Mouse (Mus musculus) CH12.LX (cell line): ENCODE measurements at regions not wholly inside any gene's neighbourhood (a gene's known extent, or its start where the extent isn't known, plus 50 kb on each side); places are given as distances from the start of the nearest gene placed in this dataset.

ENCODE experiments used
- DNase-seq: peaks from one replicate; pipeline ENCODE4 v3.0.0-alpha.2; 2013; ENCODE audit errors: extremely low read depth
- H3K27ac ChIP-seq: 2 replicates; pipeline ENCODE4 v1.5.1; 2012; ENCODE audit warnings: low read depth, mild to moderate bottlenecking, control low read depth, moderate library complexity; ENCODE audit not compliant: insufficient read depth
- H3K27me3 ChIP-seq: replicated peaks from 2 replicates; pipeline ENCODE3; 2012; ENCODE audit warnings: inconsistent platforms
- H3K36me3 ChIP-seq, 2 experiments: replicated peaks in 1 of 2; 2 replicates each; pipeline versions ENCODE3 to v1.6.1; 2012; ENCODE audit warnings: inconsistent platforms in 1 of 2, low read length in 1 of 2, mild to moderate bottlenecking in 1 of 2, mixed read lengths in 1 of 2, moderate library complexity in 1 of 2; ENCODE audit not compliant: control insufficient read depth in 1 of 2, insufficient read depth in 1 of 2
- H3K4me1 ChIP-seq, 2 experiments: 2 replicates each; pipeline ENCODE4 v1.6.1; 2012; ENCODE audit warnings: inconsistent platforms in 1 of 2, moderate library complexity in 1 of 2; ENCODE audit not compliant: insufficient read depth in 2 of 2, control insufficient read depth in 1 of 2
- H3K4me2 ChIP-seq: 2 replicates; pipeline ENCODE4 v1.6.1; 2012; ENCODE audit warnings: low read depth, mild to moderate bottlenecking, control low read depth; ENCODE audit not compliant: poor library complexity, insufficient read depth, severe bottlenecking
- H3K4me3 ChIP-seq, 3 experiments: fragments of 150-350 bp in 1 of 3; sonication (generic) in 1 of 3; replicated peaks in 1 of 3; 2 replicates each; pipeline versions ENCODE3 to v1.5.1; 2011 to 2012; ENCODE audit warnings: low read depth in 2 of 3, low read length in 2 of 3, mild to moderate bottlenecking in 2 of 3, moderate library complexity in 2 of 3, control low read depth in 1 of 3, improper control_type of control experiment in 1 of 3, inconsistent platforms in 1 of 3, mixed read lengths in 1 of 3; ENCODE audit not compliant: poor library complexity in 1 of 3
- H3K79me2 ChIP-seq: replicated peaks from 2 replicates; pipeline ENCODE4 v1.6.1; 2012; ENCODE audit warnings: mild to moderate bottlenecking, moderate library complexity; ENCODE audit not compliant: control insufficient read depth, poor library complexity, insufficient read depth, severe bottlenecking; ENCODE audit errors: extremely low read depth
- H3K9ac ChIP-seq: 2 replicates; pipeline ENCODE4 v1.6.1; 2012; ENCODE audit warnings: low read depth, mild to moderate bottlenecking, control low read depth, moderate library complexity; ENCODE audit not compliant: insufficient read depth
- H3K9me3 ChIP-seq: replicated peaks from 2 replicates; pipeline ENCODE3; 2012; ENCODE audit warnings: low read length, inconsistent platforms, mixed read lengths
- BHLHE40 ChIP-seq: IDR thresholded peaks from 2 replicates; pipeline ENCODE4 v1.6.1; 2011; ENCODE audit warnings: mild to moderate bottlenecking, low read depth, low read length, improper control_type of control experiment
- CHD1 ChIP-seq: IDR thresholded peaks from 2 replicates; pipeline ENCODE4 v1.6.1; 2012; ENCODE audit warnings: low read depth, low read length, improper control_type of control experiment, inconsistent platforms
- CHD2 ChIP-seq: IDR thresholded peaks from 2 replicates; pipeline ENCODE4 v1.6.1; 2011; ENCODE audit warnings: low read length, improper control_type of control experiment
- CTCF ChIP-seq, 2 experiments: IDR thresholded peaks in 1 of 2; conservative IDR thresholded peaks in 1 of 2; 2 replicates each; pipeline ENCODE4 v1.5.1; 2011 to 2012; ENCODE audit warnings: low read depth in 2 of 2, low read length in 2 of 2, improper control_type of control experiment in 1 of 2, inconsistent platforms in 1 of 2, mild to moderate bottlenecking in 1 of 2, moderate library complexity in 1 of 2
- ELF1 ChIP-seq: IDR thresholded peaks from 2 replicates; pipeline ENCODE4 v1.6.1; 2014; ENCODE audit warnings: low read depth, mild to moderate bottlenecking, inconsistent platforms, low read length, improper control_type of control experiment
- EP300 ChIP-seq: IDR thresholded peaks from 2 replicates; pipeline ENCODE4 v1.6.1; 2011; ENCODE audit warnings: low read length, improper control_type of control experiment
- ETS1 ChIP-seq: conservative IDR thresholded peaks from 2 replicates; pipeline ENCODE4 v1.6.1; 2012; ENCODE audit warnings: low read depth, mild to moderate bottlenecking, inconsistent platforms, low read length, improper control_type of control experiment, moderate library complexity
- GABPA ChIP-seq: IDR thresholded peaks from 2 replicates; pipeline ENCODE4 v1.6.1; 2012; ENCODE audit warnings: low read depth, low read length, improper control_type of control experiment, inconsistent platforms; ENCODE audit not compliant: insufficient replicate concordance
- HCFC1 ChIP-seq: IDR thresholded peaks from 2 replicates; pipeline ENCODE4 v1.6.1; 2012; ENCODE audit warnings: low read depth, mild to moderate bottlenecking, inconsistent platforms, low read length, improper control_type of control experiment
- IRF4 ChIP-seq: IDR thresholded peaks from 2 replicates; pipeline ENCODE4 v1.6.1; 2014; ENCODE audit warnings: low read depth, mild to moderate bottlenecking, inconsistent platforms, low read length, improper control_type of control experiment
- JUN ChIP-seq: IDR thresholded peaks from 2 replicates; pipeline ENCODE4 v1.6.1; 2011; ENCODE audit warnings: low read depth, mild to moderate bottlenecking, low read length, improper control_type of control experiment, moderate library complexity; ENCODE audit not compliant: insufficient read depth
- KAT2A ChIP-seq: IDR thresholded peaks from 2 replicates; pipeline ENCODE4 v1.6.1; 2012; ENCODE audit warnings: low read length, improper control_type of control experiment, inconsistent platforms; ENCODE audit not compliant: insufficient replicate concordance
- MAFK ChIP-seq: IDR thresholded peaks from 2 replicates; pipeline ENCODE4 v1.6.1; 2011; ENCODE audit warnings: low read length, improper control_type of control experiment; ENCODE audit not compliant: insufficient replicate concordance
- MAZ ChIP-seq: IDR thresholded peaks from 2 replicates; pipeline ENCODE4 v1.6.1; 2012; ENCODE audit warnings: low read depth, mild to moderate bottlenecking, inconsistent platforms, low read length, improper control_type of control experiment, moderate library complexity
- MEF2A ChIP-seq: IDR thresholded peaks from 2 replicates; pipeline ENCODE4 v1.6.1; 2014; ENCODE audit warnings: low read depth, mild to moderate bottlenecking, inconsistent platforms, low read length, improper control_type of control experiment, borderline replicate concordance
- MXI1 ChIP-seq: IDR thresholded peaks from 2 replicates; pipeline ENCODE4 v1.6.1; 2011; ENCODE audit warnings: mild to moderate bottlenecking, low read depth, low read length, improper control_type of control experiment
- MYC ChIP-seq: IDR thresholded peaks from 2 replicates; pipeline ENCODE4 v1.6.1; 2011; ENCODE audit warnings: low read depth, mild to moderate bottlenecking, improper control_type of control experiment, low read length
- NELFE ChIP-seq: IDR thresholded peaks from 2 replicates; pipeline ENCODE4 v1.6.1; 2011; ENCODE audit warnings: low read depth, low read length, improper control_type of control experiment
- NRF1 ChIP-seq: IDR thresholded peaks from 2 replicates; pipeline ENCODE4 v1.6.1; 2014; ENCODE audit warnings: low read depth, mild to moderate bottlenecking, inconsistent platforms, low read length, improper control_type of control experiment, moderate library complexity
- PAX5 ChIP-seq: IDR thresholded peaks from 2 replicates; pipeline ENCODE4 v1.6.1; 2012; ENCODE audit warnings: low read length, inconsistent platforms, mixed read lengths
- POLR2A ChIP-seq: IDR thresholded peaks from 2 replicates; pipeline ENCODE4 v1.6.1; 2011; ENCODE audit warnings: low read depth, mild to moderate bottlenecking, improper control_type of control experiment, low read length
- RAD21 ChIP-seq: IDR thresholded peaks from 2 replicates; pipeline ENCODE4 v1.6.1; 2011; ENCODE audit warnings: low read depth, mild to moderate bottlenecking, low read length, improper control_type of control experiment, moderate library complexity
- RCOR1 ChIP-seq: conservative IDR thresholded peaks from 2 replicates; pipeline ENCODE4 v1.6.1; 2012; ENCODE audit warnings: low read depth, mild to moderate bottlenecking, inconsistent platforms, low read length, improper control_type of control experiment
- SIN3A ChIP-seq: IDR thresholded peaks from 2 replicates; pipeline ENCODE4 v1.6.1; 2012; ENCODE audit warnings: low read length, improper control_type of control experiment, inconsistent platforms
- SMC3 ChIP-seq: IDR thresholded peaks from 2 replicates; pipeline ENCODE4 v1.6.1; 2011; ENCODE audit warnings: low read depth, low read length, improper control_type of control experiment
- TBP ChIP-seq: conservative IDR thresholded peaks from 2 replicates; pipeline ENCODE4 v1.6.1; 2011; ENCODE audit warnings: low read depth, low read length, improper control_type of control experiment
- TCF12 ChIP-seq: IDR thresholded peaks from 2 replicates; pipeline ENCODE4 v1.6.1; 2014; ENCODE audit warnings: low read depth, mild to moderate bottlenecking, inconsistent platforms, low read length, improper control_type of control experiment
- UBTF ChIP-seq: IDR thresholded peaks from 2 replicates; pipeline ENCODE4 v1.6.1; 2012; ENCODE audit warnings: low read depth, mild to moderate bottlenecking, inconsistent platforms, low read length, improper control_type of control experiment, moderate library complexity
- USF2 ChIP-seq: conservative IDR thresholded peaks from 2 replicates; pipeline ENCODE4 v1.6.1; 2011; ENCODE audit warnings: low read depth, low read length, improper control_type of control experiment
- ZC3H11A ChIP-seq: IDR thresholded peaks from 2 replicates; pipeline ENCODE4 v1.6.1; 2012; ENCODE audit warnings: low read depth, mild to moderate bottlenecking, inconsistent platforms, low read length, improper control_type of control experiment
- ZKSCAN1 ChIP-seq: IDR thresholded peaks from 2 replicates; pipeline ENCODE4 v1.6.1; 2012; ENCODE audit warnings: low read depth, inconsistent platforms, low read length, improper control_type of control experiment, borderline replicate concordance
- ZMIZ1 ChIP-seq: IDR thresholded peaks from 2 replicates; pipeline ENCODE4 v1.6.1; 2012; ENCODE audit warnings: low read depth, mild to moderate bottlenecking, inconsistent platforms, low read length, improper control_type of control experiment
- dilution Hi-C: fragments of 300-500 bp; cut with MboI; formaldehyde crosslinking; loops from 2 replicates; pipeline ENCODE4 v1.14.3; 2020; ENCODE audit warnings: low sequenced_read_pairs; ENCODE audit not compliant: extremely low pct_unique_long_range_greater_than_20kb, extremely low pct_ligation_motif_present
- in situ Hi-C: fragments of 300-500 bp; cut with MboI; formaldehyde crosslinking; loops from 3 replicates; pipeline ENCODE4 v1.14.3; 2019; ENCODE audit warnings: low sequenced_read_pairs, low pct_ligation_motif_present, low pct_unique_long_range_greater_than_20kb, mixed read lengths

GRCm38 (mm10) chr9:67144511-67144910 is 95.3 kb upstream of the Tpm1 start:
- Histone ChIP-seq H3K27ac (no peak overlapping the region), H3K9ac (no peak overlapping the region), H3K4me2 (no peak overlapping the region), H3K4me3 (no peak overlapping the region), H3K27me3 (no peaks in the 10 kb centered on the region), H3K4me1 (peaks cover 7 to 15% of the 10 kb centered on the region in 2 experiments), H3K36me3 (no peaks in the 10 kb centered on the region), H3K9me3 (no peaks in the 10 kb centered on the region), H3K79me2 (no peaks in the 10 kb centered on the region)
- dilution Hi-C loops (no loop called here), in situ Hi-C loops (no loop called here)
- TF ChIP-seq TBP (no peak), MXI1 (no peak), CHD1 (no peak), ZC3H11A (no peak), MEF2A (no peak), RAD21 (no peak), NRF1 (no peak), IRF4 (no peak)
- no peak for DNase-seq

GRCm38 (mm10) chr9:67140319-67140887 is 91.2 kb upstream of the Tpm1 start:
- H3K9me3 ChIP-seq: no peaks in the 10 kb centered on the region
- dilution Hi-C loops (no loop called here), in situ Hi-C loops (no loop called here)
- no peak overlapping the region for H3K4me3 ChIP-seq
- DNase-seq: peak; percentile 79
- H3K4me1 ChIP-seq: peaks cover 7 to 26% of the 10 kb centered on the region in 2 experiments
- no peak overlapping the region for H3K4me2 ChIP-seq
- no peak overlapping the region for H3K9ac ChIP-seq
- H3K79me2 ChIP-seq: no peaks in the 10 kb centered on the region
- H3K36me3 ChIP-seq: no peaks in the 10 kb centered on the region
- H3K27me3 ChIP-seq: no peaks in the 10 kb centered on the region
- H3K27ac ChIP-seq: peak overlapping the region; percentile 7; the same call in 1 of the 2 replicates
- peak; percentile 98 for TF ChIP-seq MEF2A
- no peak for TF ChIP-seq POLR2A
- peak; percentile 44; the same call in 1 of the 2 replicates for TF ChIP-seq JUN
- TF ChIP-seq ETS1: no peak; the same call in 1 of the 2 replicates
- peak; percentile 49; the same call in 1 of the 2 replicates for TF ChIP-seq SIN3A
- TF ChIP-seq PAX5: no peak
- no peak for TF ChIP-seq MYC
- TF ChIP-seq TCF12: no peak
- TF ChIP-seq BHLHE40: peak; percentile 56
- no peak for TF ChIP-seq MAFK
- peak; percentile 74; the same call in 1 of the 2 replicates for TF ChIP-seq CHD2
- no peak for TF ChIP-seq RCOR1
- TF ChIP-seq HCFC1: no peak
- no peak for TF ChIP-seq ELF1
- no peak for TF ChIP-seq SMC3
- no peak for TF ChIP-seq EP300
- TF ChIP-seq USF2: no peak
- TF ChIP-seq ZKSCAN1: no peak
- TF ChIP-seq NRF1: no peak
- no peak for TF ChIP-seq ZMIZ1
- no peak for TF ChIP-seq TBP
- TF ChIP-seq MAZ: no peak
- TF ChIP-seq RAD21: no peak
- TF ChIP-seq KAT2A: no peak
- TF ChIP-seq NELFE: no peak
- TF ChIP-seq GABPA: no peak
- no peak for TF ChIP-seq CHD1
- no peak for TF ChIP-seq UBTF
- TF ChIP-seq IRF4: no peak
- no peak for TF ChIP-seq CTCF (conservative IDR thresholded peaks at IDR 0.05 in 1 of 2, IDR thresholded peaks at IDR 0.05 in 1 of 2; ENCODE audit: low read depth in 2 of 2, low read length in 2 of 2)
